Mouse (Mus musculus) embryonic facial prominence, embryonic 14.5 days (tissue): ENCODE results near the gene Cfap99. TPM values are rescaled to one million over a fixed set of nuclear protein-coding genes. Genes with fewer than 3 reads are reported as not detected.

Experiments used
- polyA plus RNA-seq: library from polyadenylated mRNA; unstranded; fragments of >200 nt; fragmentation: Nextera tagmentation; extraction: Ambion mirVana; gene quantifications from 2 replicates; pipeline ENCODE4 v1.2.1, GENCODE M21; 2014

The Cfap99 gene
- polyA plus RNA-seq, 1 experiment from 2014 or later: 0.21 TPM

Other genes starting within 250 kb of the Cfap99 start
- gene Poln, start 119.2 kb upstream of the Cfap99 start, polyA plus RNA-seq: 0.94 and 1.9 TPM in 2 replicates
- 26.8 and 28.3 TPM in 2 replicates for gene Haus3, start 119.1 kb upstream of the Cfap99 start, polyA plus RNA-seq
- 53.5 and 53.7 TPM in 2 replicates for gene Mxd4, start 100.9 kb upstream of the Cfap99 start, polyA plus RNA-seq
- 1.2 and 1.7 TPM in 2 replicates for gene Zfyve28, start 151 bp upstream of the Cfap99 start, polyA plus RNA-seq
- gene Rnf4, start 47.7 kb downstream of the Cfap99 start, polyA plus RNA-seq: 147 and 162 TPM in 2 replicates
- 15.2 and 15.7 TPM in 2 replicates for gene Fam193a, start 81.3 kb downstream of the Cfap99 start, polyA plus RNA-seq
- 14.8 and 16.0 TPM in 2 replicates for gene Tnip2, start 225.4 kb downstream of the Cfap99 start, polyA plus RNA-seq
- 8.7 and 10.1 TPM in 2 replicates for gene Sh3bp2, start 237.2 kb downstream of the Cfap99 start, polyA plus RNA-seq